Mouse (Mus musculus): ENCODE data around the gene Lrrc4.

- TF ChIP-seq CTCF (IDR thresholded peaks at IDR 0.05; ENCODE audit: low read depth, low read length) (no peak), POLR2A (IDR thresholded peaks at IDR 0.05; ENCODE audit: extremely low read depth, insufficient read depth, low read length) (no peak)
Observed at GRCm38 (mm10) chr6:28800976-28801375, 30.6 kb downstream of the Lrrc4 start.

All from liver, adult 2 months (tissue).